Mouse (Mus musculus) bone marrow macrophage, adult 2 months (primary cell): ENCODE measurements around the gene Pla2g16. TPM values are rescaled to one million over a fixed set of nuclear protein-coding genes. Genes with fewer than 3 reads are reported as not detected.

Experiments
- H3K27ac ChIP-seq: 2 replicates; pipeline ENCODE4 v1.5.1; 2012; ENCODE audit warnings: low read depth, low read length; ENCODE audit not compliant: insufficient read depth
- H3K4me1 ChIP-seq: 2 replicates; pipeline ENCODE4 v1.6.1; 2012; ENCODE audit warnings: low read length; ENCODE audit not compliant: control insufficient read depth, insufficient read depth
- H3K4me3 ChIP-seq: 2 replicates; pipeline ENCODE4 v1.5.1; 2012; ENCODE audit warnings: mild to moderate bottlenecking, low read length, moderate library complexity; ENCODE audit not compliant: insufficient read depth
- CTCF ChIP-seq: IDR thresholded peaks from 2 replicates; pipeline ENCODE4 v1.5.1; 2012; ENCODE audit warnings: low read depth, mild to moderate bottlenecking, low read length, moderate library complexity
- POLR2A ChIP-seq: IDR thresholded peaks from 2 replicates; pipeline ENCODE4 v1.6.1; 2012; ENCODE audit warnings: mild to moderate bottlenecking, low read depth, low read length, borderline replicate concordance
- polyA plus RNA-seq: library from polyadenylated mRNA; stranded (reverse); fragments of >200 nt; gene quantifications from 2 replicates; pipeline ENCODE4 v1.2.4, GENCODE M21; 2012; ENCODE audit not compliant: missing spikeins, insufficient read depth, insufficient read length

Gene Pla2g16
- polyA plus RNA-seq, 1 experiment = 5.4 TPM

DNA sequence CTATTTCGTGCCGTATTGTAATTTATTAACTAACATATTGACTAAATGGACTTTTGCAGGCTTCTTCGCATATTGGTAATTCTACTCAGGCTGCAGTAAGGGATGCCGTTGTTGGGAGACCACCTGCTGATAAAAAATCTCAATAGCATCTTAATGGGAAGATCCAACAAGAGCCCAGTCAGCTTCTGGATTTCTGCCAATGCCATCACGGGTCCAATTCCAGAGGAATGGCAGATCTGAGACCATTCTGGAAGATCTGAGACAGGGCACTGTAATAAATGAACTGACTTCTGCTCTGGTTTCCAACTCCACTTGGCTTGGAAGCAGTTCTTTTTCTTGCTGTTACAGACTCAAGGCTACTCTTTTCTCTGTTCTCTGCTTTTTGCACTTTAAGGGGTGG lies 23.4 kb upstream of the Pla2g16 start:
- no peak for TF ChIP-seq CTCF
- TF ChIP-seq POLR2A = no peak
- H3K27ac ChIP-seq = no peak overlapping the region
- H3K4me1 ChIP-seq = no peaks in the 10 kb centered on the region
- no peak overlapping the region for H3K4me3 ChIP-seq

DNA sequence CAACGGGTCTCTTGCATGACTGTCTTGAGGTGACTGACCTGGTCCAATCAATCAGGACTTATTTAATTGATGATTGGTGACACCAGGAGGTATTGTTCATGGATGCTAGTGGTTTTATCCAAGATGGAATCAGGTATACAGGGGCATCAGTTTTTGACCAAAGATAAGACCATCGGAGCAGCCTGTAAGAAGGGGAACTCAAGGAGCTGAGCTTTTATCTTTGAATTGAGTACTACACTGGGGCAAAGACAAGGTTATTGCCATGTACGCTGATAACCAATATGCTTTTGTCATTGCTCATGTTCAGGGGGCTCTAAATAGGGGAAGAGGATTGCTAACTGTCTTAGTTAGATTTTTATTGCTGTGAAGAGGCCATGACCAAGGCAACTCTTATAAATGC lies 8.3 kb upstream of the Pla2g16 start:
- no peak overlapping the region for H3K27ac ChIP-seq
- no peak overlapping the region for H3K4me3 ChIP-seq
- H3K4me1 ChIP-seq = no peaks in the 10 kb centered on the region
- TF ChIP-seq POLR2A (no peak), CTCF (no peak)

DNA sequence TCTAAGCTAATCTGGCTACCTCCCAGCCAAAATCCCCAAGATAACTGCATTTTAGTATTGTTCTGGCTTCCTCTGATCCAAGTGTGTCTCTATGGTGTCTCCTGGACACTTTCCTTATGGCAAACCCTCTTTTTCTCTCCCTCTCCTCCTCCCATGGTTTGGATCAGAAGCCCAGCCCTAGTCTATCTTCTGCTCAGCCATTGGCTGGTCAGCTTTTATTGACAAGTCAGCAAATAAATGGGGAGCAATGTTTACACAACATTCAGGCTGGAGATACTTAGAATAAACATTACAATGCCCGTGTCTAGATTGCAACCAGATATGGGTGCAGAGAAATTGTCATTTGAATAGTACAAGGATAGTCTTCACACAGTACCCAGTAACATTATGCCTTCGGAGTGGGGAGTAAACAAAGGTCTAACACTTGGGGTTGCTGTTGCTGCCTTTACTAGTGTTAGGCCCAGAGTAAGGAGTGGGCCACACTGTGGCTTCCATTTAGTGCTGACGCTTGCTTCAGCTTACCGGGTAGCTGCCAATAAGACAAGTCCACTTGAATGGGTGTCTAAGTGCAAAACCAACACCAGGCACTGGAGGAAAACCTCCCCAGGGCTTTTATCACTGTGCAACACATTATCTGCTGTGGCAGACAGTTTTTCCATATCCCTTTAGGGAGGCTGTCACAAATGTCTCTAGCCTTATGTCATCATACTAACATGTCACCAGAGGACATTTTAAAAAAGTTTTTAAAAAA lies 5.5 kb upstream of the Pla2g16 start:
- no peak for TF ChIP-seq POLR2A
- TF ChIP-seq CTCF = no peak
- Histone ChIP-seq H3K27ac (no peak overlapping the region), H3K4me1 (no peaks in the 10 kb centered on the region), H3K4me3 (no peak overlapping the region)

DNA sequence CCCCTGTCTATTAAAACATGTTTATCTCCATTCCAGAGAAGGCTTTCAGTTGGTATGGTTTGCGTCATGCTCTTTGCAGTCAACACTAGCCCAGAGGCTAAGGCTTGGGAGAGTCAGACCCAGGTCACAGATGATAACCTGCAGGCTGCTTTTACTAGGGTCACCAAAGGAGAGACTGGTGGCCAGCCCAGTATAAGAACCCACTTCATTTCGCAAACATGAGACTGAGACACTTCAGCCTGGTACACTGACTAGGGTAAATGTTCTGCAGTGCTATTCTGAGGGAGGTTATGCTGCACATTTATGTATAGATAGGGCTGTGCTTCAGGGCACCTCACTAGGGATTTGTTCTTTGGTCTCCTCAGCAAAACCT lies 5.0 kb upstream of the Pla2g16 start:
- Histone ChIP-seq H3K4me3 (no peak overlapping the region), H3K27ac (no peak overlapping the region), H3K4me1 (no peaks in the 10 kb centered on the region)
- TF ChIP-seq POLR2A = no peak
- no peak for TF ChIP-seq CTCF

DNA sequence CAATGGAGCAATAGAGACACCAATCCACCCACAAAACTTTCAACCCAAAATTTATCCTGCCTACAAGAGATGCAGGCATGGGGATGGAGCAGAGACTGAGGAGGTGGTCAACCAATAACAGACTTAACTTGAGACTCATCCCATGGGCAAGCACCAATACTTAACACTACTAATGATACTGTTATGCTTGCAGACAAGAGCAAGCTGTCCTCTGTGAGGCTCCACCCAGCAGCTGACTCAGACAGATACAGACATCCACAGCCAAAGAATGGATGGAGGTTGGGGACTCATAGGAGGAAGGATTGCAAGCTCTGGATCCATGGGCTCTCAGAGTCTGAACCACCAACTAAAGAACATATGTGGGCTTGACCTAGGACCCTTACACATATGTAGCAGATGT lies 3.8 kb upstream of the Pla2g16 start:
- 0 out of 2 replicates have a peak, but pooled peaks cover 3% of the 10 kb centered on the region for H3K4me1 ChIP-seq
- no peak overlapping the region for H3K27ac ChIP-seq
- TF ChIP-seq CTCF = no peak
- TF ChIP-seq POLR2A = no peak
- no peak overlapping the region for H3K4me3 ChIP-seq

DNA sequence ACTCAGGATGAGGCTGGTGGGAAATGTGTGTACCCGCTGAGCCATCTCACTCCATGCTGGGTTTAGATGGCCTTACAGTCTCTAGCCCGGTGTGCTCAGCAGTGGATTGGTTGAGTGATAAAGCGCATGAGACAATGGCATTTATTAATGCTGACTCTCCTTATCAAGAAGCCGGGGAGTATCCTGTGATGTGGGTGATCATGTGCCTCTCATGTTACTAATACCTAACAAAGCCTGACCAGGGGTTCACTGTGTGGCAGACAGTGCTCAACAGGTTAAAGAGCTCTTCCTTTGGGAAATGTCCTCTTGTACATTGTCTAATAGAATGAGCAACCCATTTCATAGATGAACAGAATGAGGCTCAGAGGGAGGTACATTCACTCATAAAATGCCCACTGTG lies 2.4 kb upstream of the Pla2g16 start:
- Histone ChIP-seq H3K4me1 (0 out of 2 replicates have a peak, but pooled peaks cover 4% of the 10 kb centered on the region), H3K4me3 (no peak overlapping the region), H3K27ac (no peak overlapping the region)
- TF ChIP-seq CTCF = no peak
- no peak for TF ChIP-seq POLR2A

DNA sequence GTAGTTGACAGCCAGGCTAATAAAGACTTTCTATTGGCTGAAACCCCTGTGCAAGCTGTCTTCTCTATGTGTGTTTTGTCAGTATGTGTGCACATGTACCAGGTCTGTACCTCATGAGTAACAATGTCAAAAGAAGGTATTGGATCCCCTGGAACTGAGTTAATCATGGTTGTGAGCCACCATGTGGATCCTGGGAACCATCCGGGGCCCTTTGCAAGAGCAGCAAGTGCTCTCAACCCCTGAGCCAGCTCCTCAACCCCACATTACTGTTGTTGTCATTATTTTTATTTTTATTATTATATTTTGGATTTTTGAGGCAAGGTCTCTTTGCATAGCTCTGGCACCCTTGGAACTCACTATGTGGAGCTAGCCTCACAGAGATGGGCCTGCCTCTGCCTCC lies 618 bp upstream of the Pla2g16 start:
- TF ChIP-seq CTCF (no peak), POLR2A (no peak)
- H3K4me1 ChIP-seq = 0 out of 2 replicates have a peak, but pooled peaks cover 4% of the 10 kb centered on the region
- no peak overlapping the region for H3K4me3 ChIP-seq
- no peak overlapping the region for H3K27ac ChIP-seq

DNA sequence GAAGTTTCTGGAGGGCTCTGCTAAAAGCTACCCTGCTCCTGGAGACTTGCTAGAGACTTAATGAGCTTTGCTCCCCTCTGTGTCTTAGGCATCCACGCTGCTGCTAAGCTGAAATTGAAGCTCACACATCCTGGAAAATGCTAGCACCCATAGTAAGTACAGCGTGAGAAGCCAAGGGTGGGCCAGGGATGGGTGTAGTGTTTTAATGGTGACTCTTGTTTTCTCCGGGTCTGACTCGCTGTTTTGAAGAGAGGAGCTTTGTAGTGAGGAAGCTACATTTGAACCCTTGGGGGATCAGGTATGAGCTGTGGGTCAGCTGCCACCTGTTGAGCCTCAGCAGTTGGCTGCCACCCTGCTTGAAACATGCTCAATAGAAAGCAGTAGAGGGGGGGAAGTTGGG lies 585 bp downstream of the Pla2g16 start:
- TF ChIP-seq POLR2A (no peak), CTCF (no peak)
- Histone ChIP-seq H3K4me3 (peak overlapping the region; percentile 62), H3K27ac (no peak overlapping the region), H3K4me1 (0 out of 2 replicates have a peak, but pooled peaks cover 4% of the 10 kb centered on the region)

DNA sequence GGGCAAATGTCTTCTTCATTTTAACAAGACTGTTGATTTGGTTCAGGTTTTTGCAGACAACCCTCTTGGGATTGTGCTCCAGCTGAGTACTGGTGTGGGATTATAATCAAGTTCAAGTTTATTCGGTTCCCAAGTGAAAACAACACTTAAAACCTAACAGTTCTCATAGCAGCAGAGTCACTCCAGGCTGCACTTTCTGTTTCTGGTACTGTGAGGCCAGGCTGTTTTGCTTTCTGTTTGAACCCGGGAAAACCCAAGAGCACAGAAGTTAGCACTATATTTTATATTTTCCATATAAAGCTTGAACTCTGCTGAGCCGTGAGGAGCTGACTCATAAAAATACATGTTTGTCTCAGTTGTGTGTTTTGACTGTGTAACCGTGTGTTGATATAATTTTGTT lies 1.4 kb downstream of the Pla2g16 start:
- H3K27ac ChIP-seq = no peak overlapping the region
- TF ChIP-seq POLR2A (no peak), CTCF (no peak)
- no peak overlapping the region for H3K4me3 ChIP-seq
- H3K4me1 ChIP-seq = 0 out of 2 replicates have a peak, but pooled peaks cover 4% of the 10 kb centered on the region

DNA sequence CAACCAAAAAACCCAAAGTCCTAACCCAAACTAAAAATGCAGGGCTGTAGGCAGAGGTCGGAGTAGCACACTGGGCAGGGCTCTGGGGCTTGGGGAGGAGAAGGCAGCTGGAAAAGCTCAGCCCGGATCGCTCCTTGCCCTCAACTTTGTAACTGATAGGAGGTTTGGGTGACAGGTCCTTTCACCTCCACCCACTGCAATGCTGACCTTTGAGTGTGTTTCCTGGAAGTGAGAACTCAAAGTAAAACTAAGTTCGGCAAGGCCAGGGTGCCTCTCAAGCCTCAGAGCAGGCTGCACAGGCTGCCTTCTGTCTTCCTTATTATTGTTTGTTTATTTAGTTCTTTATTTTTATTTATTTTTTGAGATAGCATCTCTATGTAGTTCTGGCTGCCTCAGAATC lies 2.7 kb downstream of the Pla2g16 start:
- Histone ChIP-seq H3K27ac (no peak overlapping the region), H3K4me3 (no peak overlapping the region), H3K4me1 (0 out of 2 replicates have a peak, but pooled peaks cover 4% of the 10 kb centered on the region)
- TF ChIP-seq POLR2A (no peak), CTCF (no peak)
